Mouse (Mus musculus) heart, adult 2 months (tissue): ENCODE data around the gene Jak1.

Experiments
- CTCF ChIP-seq: fragments of 200-600 bp; IDR thresholded peaks from 2 replicates; pipeline ENCODE4 v1.8.1; 2022; ENCODE audit warnings: antibody characterized with exemption, mild to moderate bottlenecking, moderate library complexity
- EP300 ChIP-seq: fragments of 200-500 bp; IDR thresholded peaks from 2 replicates; pipeline ENCODE4 v1.6.1; 2011; ENCODE audit warnings: low read depth, low read length, control low read depth; ENCODE audit not compliant: insufficient read depth
- POLR2A ChIP-seq: fragments of 200-500 bp; IDR thresholded peaks from 2 replicates; pipeline ENCODE4 v1.6.1; 2011; ENCODE audit warnings: mild to moderate bottlenecking, low read depth, low read length, control low read depth; ENCODE audit not compliant: insufficient read depth

DNA sequence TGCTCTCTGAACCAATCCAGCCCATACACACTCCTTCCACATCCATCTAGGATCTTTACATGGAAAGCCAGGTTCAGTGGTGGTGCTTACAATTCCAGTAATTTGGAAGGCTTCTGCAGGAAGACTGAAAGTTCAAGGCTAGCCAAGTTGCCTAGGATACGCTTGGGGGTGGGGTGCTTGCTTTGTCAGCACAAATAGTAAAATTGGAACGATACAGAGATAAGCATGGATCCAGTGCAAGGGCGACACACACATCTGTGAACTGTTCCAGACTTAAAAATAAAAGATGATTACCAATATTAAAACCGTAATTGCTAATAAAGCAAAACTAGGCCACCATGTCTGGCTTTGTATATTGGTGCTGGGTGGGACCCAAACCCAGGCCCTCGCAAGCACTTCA lies 78.5 kb downstream of the Jak1 start:
- TF ChIP-seq CTCF (no peak), POLR2A (no peak), EP300 (no peak)
